Mouse (Mus musculus): ENCODE results near the gene Phf21a. TPM values are rescaled to one million over a fixed set of nuclear protein-coding genes. Genes with fewer than 3 reads are reported as not detected.
A peak's percentile ranks its signal among the peaks of the same experiment; 100 is the strongest.

Gene Phf21a
- polyA plus RNA-seq, 1 experiment from 2014 or later = 20.2 TPM

DNA sequence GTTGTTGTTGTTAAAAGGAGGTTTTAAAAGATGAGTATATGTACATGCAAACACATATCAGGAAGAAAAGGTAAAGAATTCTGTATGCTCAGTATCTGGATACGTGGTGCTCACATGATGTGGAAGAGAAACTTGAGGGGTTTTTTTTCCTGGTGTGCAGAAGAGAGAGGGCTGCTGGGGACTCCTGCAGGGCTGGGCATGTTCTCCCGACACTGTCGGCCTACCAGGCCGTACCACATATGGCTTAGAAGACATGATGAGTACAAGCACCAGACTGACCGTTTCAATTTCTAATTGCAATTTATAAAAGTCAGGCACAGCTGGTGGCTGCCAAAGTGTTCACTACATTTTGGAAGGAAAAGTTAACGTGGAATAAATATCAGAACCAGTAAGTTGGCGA lies 232.8 kb downstream of the Phf21a start:
- Histone ChIP-seq H3K9me3 (ENCODE audit: control insufficient read depth, low read length) (no peaks in the 10 kb centered on the region), H3K4me2 (ENCODE audit: low read length) (no peak overlapping the region), H3K4me1 (ENCODE audit: control insufficient read depth in 2 of 2, insufficient read depth in 2 of 2, low read length in 2 of 2) (no peaks in the 10 kb centered on the region), H3K9ac (ENCODE audit: low read length) (no peak overlapping the region), H3K4me3 (ENCODE audit: control insufficient read depth in 1 of 2, insufficient read depth in 1 of 2, low read depth in 1 of 2, low read length in 2 of 2) (no peak overlapping the region), H3K27me3 (ENCODE audit: control insufficient read depth, insufficient read depth, low read length) (no peaks in the 10 kb centered on the region), H3K36me3 (ENCODE audit: control insufficient read depth, insufficient read depth, low read length) (peaks cover 67% of the 10 kb centered on the region), H3K27ac (replicated peaks in 1 of 2; ENCODE audit: control insufficient read depth in 1 of 2, insufficient read depth in 1 of 2, low read depth in 2 of 2, low read length in 2 of 2) (no peak overlapping the region)
- WGBS = 92% methylated on average over 7 of the region's 7 CpGs
- ATAC-seq (ENCODE audit: insufficient number of reproducible peaks, insufficient read depth, low FRiP score, low read depth) = no peak

DNA sequence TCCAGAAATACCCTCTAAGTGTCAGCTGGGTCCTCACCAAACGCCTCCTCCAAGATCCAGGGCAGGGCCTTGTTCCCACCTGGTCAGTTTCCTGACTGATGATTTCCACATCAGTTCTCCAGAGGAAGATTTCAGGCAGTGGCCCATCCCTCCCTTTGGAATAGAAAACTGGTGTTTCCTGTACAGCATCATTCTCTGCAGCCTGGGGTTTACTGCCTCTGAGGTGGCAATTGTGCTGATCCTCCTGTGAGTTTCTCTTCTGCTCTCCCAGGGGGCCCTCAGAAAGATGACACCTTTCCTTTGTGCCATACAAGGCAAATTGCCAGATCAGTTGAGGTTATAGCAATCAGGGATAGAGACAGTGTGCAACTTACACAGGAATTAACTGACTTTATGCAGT lies 233.3 kb downstream of the Phf21a start:
- Histone ChIP-seq H3K4me1 (ENCODE audit: control insufficient read depth in 2 of 2, insufficient read depth in 2 of 2, low read length in 2 of 2) (no peaks in the 10 kb centered on the region), H3K9me3 (ENCODE audit: control insufficient read depth, low read length) (no peaks in the 10 kb centered on the region), H3K27ac (replicated peaks in 1 of 2; ENCODE audit: control insufficient read depth in 1 of 2, insufficient read depth in 1 of 2, low read depth in 2 of 2, low read length in 2 of 2) (no peak overlapping the region), H3K27me3 (ENCODE audit: control insufficient read depth, insufficient read depth, low read length) (no peaks in the 10 kb centered on the region), H3K4me3 (ENCODE audit: control insufficient read depth in 1 of 2, insufficient read depth in 1 of 2, low read depth in 1 of 2, low read length in 2 of 2) (no peak overlapping the region), H3K4me2 (ENCODE audit: low read length) (no peak overlapping the region), H3K9ac (ENCODE audit: low read length) (no peak overlapping the region), H3K36me3 (ENCODE audit: control insufficient read depth, insufficient read depth, low read length) (peaks cover 72% of the 10 kb centered on the region)
- no peak for ATAC-seq (ENCODE audit: insufficient number of reproducible peaks, insufficient read depth, low FRiP score, low read depth)
- 84% methylated on average over 1 of the region's 1 CpGs for WGBS

DNA sequence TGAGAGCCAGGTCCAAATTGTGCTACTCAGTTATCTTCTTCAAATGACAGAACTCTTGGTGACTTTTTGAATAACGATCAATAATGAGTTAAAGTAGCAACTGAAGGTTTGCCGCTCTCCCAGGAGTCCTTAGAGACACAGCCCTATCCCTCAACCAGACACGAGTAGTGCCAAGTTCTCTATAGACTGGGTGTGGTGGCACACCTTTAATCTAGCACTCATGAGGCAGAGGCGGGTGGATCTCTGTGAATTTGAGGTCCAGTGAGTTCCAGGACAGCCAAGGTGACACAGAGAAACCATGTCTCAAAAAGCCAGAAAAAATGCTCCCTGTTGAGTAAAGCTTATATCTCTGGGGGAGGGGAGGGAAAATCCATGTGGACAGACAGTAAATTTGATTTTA lies 234.7 kb downstream of the Phf21a start:
- Histone ChIP-seq H3K9ac (ENCODE audit: low read length) (no peak overlapping the region), H3K4me2 (ENCODE audit: low read length) (no peak overlapping the region), H3K4me3 (ENCODE audit: control insufficient read depth in 1 of 2, insufficient read depth in 1 of 2, low read depth in 1 of 2, low read length in 2 of 2) (no peak overlapping the region), H3K27ac (replicated peaks in 1 of 2; ENCODE audit: control insufficient read depth in 1 of 2, insufficient read depth in 1 of 2, low read depth in 2 of 2, low read length in 2 of 2) (no peak overlapping the region), H3K36me3 (ENCODE audit: control insufficient read depth, insufficient read depth, low read length) (peaks cover 74% of the 10 kb centered on the region), H3K27me3 (ENCODE audit: control insufficient read depth, insufficient read depth, low read length) (no peaks in the 10 kb centered on the region), H3K4me1 (ENCODE audit: control insufficient read depth in 2 of 2, insufficient read depth in 2 of 2, low read length in 2 of 2) (no peaks in the 10 kb centered on the region), H3K9me3 (ENCODE audit: control insufficient read depth, low read length) (no peaks in the 10 kb centered on the region)
- ATAC-seq (ENCODE audit: insufficient number of reproducible peaks, insufficient read depth, low FRiP score, low read depth) = no peak
- WGBS = 93% methylated on average over 4 of the region's 4 CpGs

DNA sequence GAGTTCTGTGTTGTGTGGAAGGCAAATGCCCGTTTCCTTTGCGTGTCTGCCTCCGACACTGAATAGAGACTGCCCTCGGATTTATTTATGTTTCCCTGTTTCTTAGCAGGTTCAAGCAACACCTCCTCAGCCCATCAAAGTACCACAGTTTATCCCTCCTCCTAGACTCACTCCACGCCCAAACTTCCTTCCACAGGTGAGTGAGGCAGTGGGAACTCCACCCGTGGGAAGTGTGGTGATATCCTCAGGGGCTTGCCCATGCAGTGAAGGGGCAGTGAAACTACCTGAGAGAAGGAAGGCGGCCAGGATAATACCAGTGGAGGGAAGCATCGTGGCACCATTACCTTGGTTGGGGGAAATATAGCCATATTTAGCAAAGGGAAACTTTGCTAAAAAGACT lies 235.3 kb downstream of the Phf21a start:
- no peaks in the 10 kb centered on the region for H3K27me3 ChIP-seq (ENCODE audit: control insufficient read depth, insufficient read depth, low read length)
- no peak overlapping the region for H3K4me2 ChIP-seq (ENCODE audit: low read length)
- no peaks in the 10 kb centered on the region for H3K4me1 ChIP-seq (ENCODE audit: control insufficient read depth in 2 of 2, insufficient read depth in 2 of 2, low read length in 2 of 2)
- no peak overlapping the region for H3K4me3 ChIP-seq (ENCODE audit: control insufficient read depth in 1 of 2, insufficient read depth in 1 of 2, low read depth in 1 of 2, low read length in 2 of 2)
- no peak for ATAC-seq (ENCODE audit: insufficient number of reproducible peaks, insufficient read depth, low FRiP score, low read depth)
- no peak overlapping the region for H3K9ac ChIP-seq (ENCODE audit: low read length)
- H3K36me3 ChIP-seq (ENCODE audit: control insufficient read depth, insufficient read depth, low read length) = peaks cover 73% of the 10 kb centered on the region
- H3K27ac ChIP-seq (replicated peaks in 1 of 2; ENCODE audit: control insufficient read depth in 1 of 2, insufficient read depth in 1 of 2, low read depth in 2 of 2, low read length in 2 of 2) = no peak overlapping the region
- WGBS = 89% methylated on average over 8 of the region's 8 CpGs
- no peaks in the 10 kb centered on the region for H3K9me3 ChIP-seq (ENCODE audit: control insufficient read depth, low read length)

DNA sequence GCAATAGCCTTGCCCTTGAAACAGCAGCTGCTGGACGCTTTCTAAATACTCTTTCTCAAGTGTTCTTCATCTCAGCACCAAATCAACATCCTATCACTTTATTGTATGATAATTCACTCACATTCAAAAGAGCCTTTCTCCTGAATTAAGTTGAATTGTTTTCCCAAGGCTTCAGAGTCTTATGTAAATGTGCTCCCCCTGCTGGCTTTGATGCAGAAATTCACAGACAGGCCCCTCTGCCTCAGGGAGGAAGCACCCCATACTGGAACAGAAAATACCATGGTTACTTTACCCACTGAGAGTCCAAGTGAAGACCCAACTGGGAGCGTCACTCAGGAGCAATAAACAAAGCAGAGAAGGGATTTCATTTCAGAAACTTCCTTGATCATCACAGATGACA lies 237.9 kb downstream of the Phf21a start:
- no peaks in the 10 kb centered on the region for H3K4me1 ChIP-seq (ENCODE audit: control insufficient read depth in 2 of 2, insufficient read depth in 2 of 2, low read length in 2 of 2)
- ATAC-seq (ENCODE audit: insufficient number of reproducible peaks, insufficient read depth, low FRiP score, low read depth) = no peak
- H3K4me2 ChIP-seq (ENCODE audit: low read length) = no peak overlapping the region
- no peaks in the 10 kb centered on the region for H3K27me3 ChIP-seq (ENCODE audit: control insufficient read depth, insufficient read depth, low read length)
- H3K4me3 ChIP-seq (ENCODE audit: control insufficient read depth in 1 of 2, insufficient read depth in 1 of 2, low read depth in 1 of 2, low read length in 2 of 2) = no peak overlapping the region
- no peak overlapping the region for H3K9ac ChIP-seq (ENCODE audit: low read length)
- H3K27ac ChIP-seq (replicated peaks in 1 of 2; ENCODE audit: control insufficient read depth in 1 of 2, insufficient read depth in 1 of 2, low read depth in 2 of 2, low read length in 2 of 2) = peak overlapping the region in 1 of 2 experiments; percentile 49; a peak in 1 of 4 replicates
- H3K36me3 ChIP-seq (ENCODE audit: control insufficient read depth, insufficient read depth, low read length) = peaks cover 80% of the 10 kb centered on the region
- 41% methylated on average over 2 of the region's 2 CpGs for WGBS
- no peaks in the 10 kb centered on the region for H3K9me3 ChIP-seq (ENCODE audit: control insufficient read depth, low read length)

DNA sequence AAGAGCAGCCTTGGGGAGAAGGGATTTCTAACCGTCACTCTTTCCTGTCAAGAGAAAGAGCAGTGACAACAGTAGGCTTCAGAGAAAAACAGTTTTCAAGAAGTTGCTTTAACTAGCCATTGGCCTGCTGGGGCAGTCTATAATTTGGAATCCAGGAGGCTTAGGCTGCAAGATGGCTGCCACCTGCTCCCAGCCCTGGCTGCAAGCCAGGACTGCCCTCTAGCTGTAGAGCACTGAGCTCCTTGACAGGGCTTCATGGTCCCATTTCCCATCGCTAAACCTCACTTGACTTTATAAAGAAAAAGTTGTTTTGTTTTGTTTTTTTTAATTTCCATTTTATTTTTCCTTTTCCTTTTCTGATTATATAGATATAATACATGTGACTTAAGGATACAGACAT lies 238.5 kb downstream of the Phf21a start:
- Histone ChIP-seq H3K9me3 (ENCODE audit: control insufficient read depth, low read length) (no peaks in the 10 kb centered on the region), H3K4me1 (ENCODE audit: control insufficient read depth in 2 of 2, insufficient read depth in 2 of 2, low read length in 2 of 2) (no peaks in the 10 kb centered on the region), H3K4me3 (ENCODE audit: control insufficient read depth in 1 of 2, insufficient read depth in 1 of 2, low read depth in 1 of 2, low read length in 2 of 2) (no peak overlapping the region), H3K4me2 (ENCODE audit: low read length) (no peak overlapping the region), H3K27ac (replicated peaks in 1 of 2; ENCODE audit: control insufficient read depth in 1 of 2, insufficient read depth in 1 of 2, low read depth in 2 of 2, low read length in 2 of 2) (no peak overlapping the region), H3K9ac (ENCODE audit: low read length) (no peak overlapping the region), H3K27me3 (ENCODE audit: control insufficient read depth, insufficient read depth, low read length) (no peaks in the 10 kb centered on the region), H3K36me3 (ENCODE audit: control insufficient read depth, insufficient read depth, low read length) (peaks cover 84% of the 10 kb centered on the region)
- ATAC-seq (ENCODE audit: insufficient number of reproducible peaks, insufficient read depth, low FRiP score, low read depth) = no peak
- 71% methylated on average over 2 of the region's 2 CpGs for WGBS

DNA sequence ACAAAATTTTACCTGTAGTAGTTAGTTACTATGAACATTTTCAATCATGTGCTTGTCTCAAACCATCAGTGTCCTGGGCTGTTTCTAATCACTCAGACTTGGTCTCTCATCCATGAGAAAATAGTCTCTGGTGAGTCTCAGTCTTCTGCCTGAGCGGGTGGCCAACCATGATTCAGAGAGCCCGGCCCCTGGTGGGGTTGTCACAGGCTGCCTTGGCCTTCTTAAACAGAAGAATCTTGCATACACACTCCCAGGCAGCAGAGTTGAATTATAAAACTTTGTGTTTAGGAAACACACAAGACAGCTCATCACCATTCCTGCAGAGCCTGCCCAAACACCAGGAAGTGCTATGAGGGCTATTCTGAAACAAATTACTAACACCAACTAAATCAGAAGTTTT lies 239.0 kb downstream of the Phf21a start:
- Histone ChIP-seq H3K27me3 (ENCODE audit: control insufficient read depth, insufficient read depth, low read length) (no peaks in the 10 kb centered on the region), H3K4me3 (ENCODE audit: control insufficient read depth in 1 of 2, insufficient read depth in 1 of 2, low read depth in 1 of 2, low read length in 2 of 2) (no peak overlapping the region), H3K9ac (ENCODE audit: low read length) (no peak overlapping the region), H3K9me3 (ENCODE audit: control insufficient read depth, low read length) (no peaks in the 10 kb centered on the region), H3K4me2 (ENCODE audit: low read length) (no peak overlapping the region), H3K4me1 (ENCODE audit: control insufficient read depth in 2 of 2, insufficient read depth in 2 of 2, low read length in 2 of 2) (no peaks in the 10 kb centered on the region), H3K27ac (replicated peaks in 1 of 2; ENCODE audit: control insufficient read depth in 1 of 2, insufficient read depth in 1 of 2, low read depth in 2 of 2, low read length in 2 of 2) (no peak overlapping the region), H3K36me3 (ENCODE audit: control insufficient read depth, insufficient read depth, low read length) (peaks cover 83% of the 10 kb centered on the region)
- ATAC-seq (ENCODE audit: insufficient number of reproducible peaks, insufficient read depth, low FRiP score, low read depth) = no peak
- WGBS = 90% methylated on average over 2 of the region's 2 CpGs

DNA sequence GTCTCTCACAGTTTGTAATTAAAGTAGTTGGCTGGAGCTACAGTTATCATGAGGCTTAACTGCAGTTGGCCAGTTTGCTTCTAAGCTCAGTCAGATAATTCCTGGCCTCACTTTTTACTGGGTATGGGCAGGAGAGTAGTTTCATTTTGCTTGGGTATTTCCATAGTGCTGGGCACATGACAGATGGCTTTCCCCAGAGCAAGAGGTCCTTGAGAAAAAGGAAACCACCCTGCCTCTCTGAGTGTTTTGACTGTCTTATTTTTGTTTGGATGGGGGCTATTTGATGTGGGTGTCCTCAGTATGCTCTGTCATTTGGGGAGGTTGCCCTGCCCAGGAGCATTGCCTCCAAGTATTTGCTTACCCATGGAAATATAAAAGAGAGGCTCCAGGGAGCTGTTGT lies 249.5 kb downstream of the Phf21a start:
- Histone ChIP-seq H3K27me3 (ENCODE audit: control insufficient read depth, insufficient read depth, low read length) (no peaks in the 10 kb centered on the region), H3K27ac (replicated peaks in 1 of 2; ENCODE audit: control insufficient read depth in 1 of 2, insufficient read depth in 1 of 2, low read depth in 2 of 2, low read length in 2 of 2) (no peak overlapping the region), H3K9me3 (ENCODE audit: control insufficient read depth, low read length) (no peaks in the 10 kb centered on the region), H3K4me3 (ENCODE audit: control insufficient read depth in 1 of 2, insufficient read depth in 1 of 2, low read depth in 1 of 2, low read length in 2 of 2) (no peak overlapping the region), H3K4me2 (ENCODE audit: low read length) (no peak overlapping the region), H3K4me1 (ENCODE audit: control insufficient read depth in 2 of 2, insufficient read depth in 2 of 2, low read length in 2 of 2) (no peaks in the 10 kb centered on the region), H3K36me3 (ENCODE audit: control insufficient read depth, insufficient read depth, low read length) (peaks cover 49% of the 10 kb centered on the region), H3K9ac (ENCODE audit: low read length) (no peak overlapping the region)
- ATAC-seq (ENCODE audit: insufficient number of reproducible peaks, insufficient read depth, low FRiP score, low read depth) = no peak

Measured in heart, embryonic 14.5 days (tissue).